Mouse (Mus musculus): Measurements from ENCODE around the gene Dynlrb1.

GRCm38 (mm10) chr2:155248206-155248605 lies 11.9 kb downstream of the Dynlrb1 start:
- no peak for TF ChIP-seq CTCF (IDR thresholded peaks at IDR 0.05; ENCODE audit: control insufficient read depth, insufficient read depth, low read length)
- no peak for TF ChIP-seq POLR2A (IDR thresholded peaks at IDR 0.05; ENCODE audit: borderline replicate concordance, control insufficient read depth, low read depth, low read length)

Measured in bone marrow, adult 2 months (tissue).